Mouse (Mus musculus): ENCODE results near the gene Otud7a.

- TF ChIP-seq POLR2A (IDR thresholded peaks at IDR 0.05; ENCODE audit: borderline replicate concordance, extremely low read depth, insufficient read depth, insufficient read length, poor library complexity, severe bottlenecking), result no peak
- no peak for TF ChIP-seq CTCF (IDR thresholded peaks at IDR 0.05; ENCODE audit: borderline replicate concordance, extremely low read depth, insufficient read depth, insufficient read length)
Measured at GRCm38 (mm10) chr7:63720682-63721081, 276.1 kb downstream of the Otud7a start.

Data from brain, embryonic 14.5 days (tissue).